Mouse (Mus musculus) bone marrow macrophage, adult 2 months (primary cell): ENCODE data around the gene Pgbd1.

Source experiments
- CTCF ChIP-seq: IDR thresholded peaks from 2 replicates; pipeline ENCODE4 v1.5.1; 2012; ENCODE audit warnings: low read depth, mild to moderate bottlenecking, low read length, moderate library complexity
- POLR2A ChIP-seq: IDR thresholded peaks from 2 replicates; pipeline ENCODE4 v1.6.1; 2012; ENCODE audit warnings: mild to moderate bottlenecking, low read depth, low read length, borderline replicate concordance

DNA sequence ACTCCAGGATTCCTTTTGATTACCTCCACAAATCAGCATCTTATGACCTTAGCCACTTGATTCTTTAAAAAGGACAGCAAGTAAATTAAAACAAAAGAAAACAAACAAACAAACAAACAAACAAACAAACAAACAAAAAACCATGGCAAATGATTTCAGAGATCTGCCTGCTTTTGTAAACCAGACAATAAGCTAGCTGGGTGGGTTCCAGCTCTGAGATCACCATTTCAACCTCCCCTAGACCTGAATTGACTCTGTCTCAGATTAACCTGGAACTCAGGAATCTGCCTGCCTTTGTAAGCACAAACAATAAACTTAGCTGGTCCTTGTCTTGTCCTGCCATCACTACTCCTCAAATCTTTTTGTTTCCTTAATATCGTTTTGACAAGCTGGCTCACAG lies 46.0 kb upstream of the Pgbd1 start:
- TF ChIP-seq POLR2A (no peak), CTCF (no peak)
